Mouse (Mus musculus): Measurements from ENCODE around the gene Usp35. TPM values are rescaled to one million over a fixed set of nuclear protein-coding genes. Genes with fewer than 3 reads are reported as not detected.

Gene Usp35
- total and polyA plus RNA-seq, 3 experiments: 0.58 to 2.2 TPM; not detected in 1

DNA sequence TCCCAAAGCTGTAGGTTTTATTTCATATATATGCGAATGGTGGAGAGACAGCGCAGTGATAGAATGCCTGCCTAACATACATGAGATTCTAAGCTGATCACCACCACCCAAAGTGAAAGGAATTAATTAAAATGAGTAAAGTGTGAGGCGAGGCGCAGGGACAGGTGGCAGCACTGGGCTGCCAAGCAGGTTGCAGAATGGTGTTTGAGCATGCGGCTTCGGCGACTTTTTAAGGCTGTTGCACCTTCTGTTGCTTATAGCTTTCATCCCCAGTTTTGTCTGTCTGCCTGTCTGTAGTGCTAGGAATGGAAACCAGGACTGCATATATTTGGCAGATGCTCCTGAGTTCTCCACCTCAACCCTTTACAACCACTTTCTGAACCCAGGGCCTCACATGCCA lies 7.8 kb upstream of the Usp35 start:
- Histone ChIP-seq H3K9me3 (replicated peaks; ENCODE audit: insufficient read depth, low read length) (no peaks in the 10 kb centered on the region), H3K27me3 (ENCODE audit: control insufficient read depth in 1 of 2, insufficient read depth in 2 of 2, low read length in 2 of 2) (no peaks in the 10 kb centered on the region), H3K79me2 (ENCODE audit: control insufficient read depth, insufficient read depth, low read length, poor library complexity) (no peaks in the 10 kb centered on the region), H3K9ac (ENCODE audit: control insufficient read depth, low read depth, low read length, poor library complexity, severe bottlenecking) (no peak overlapping the region), H3K36me3 (ENCODE audit: control insufficient read depth in 1 of 2, insufficient read depth in 2 of 2, low read length in 2 of 2) (peaks cover 0 to 22% of the 10 kb centered on the region in 2 experiments; a peak in 2 of 4 replicates), H3K4me1 (ENCODE audit: control insufficient read depth in 1 of 2, insufficient read depth in 2 of 2, low read length in 2 of 2) (peaks cover 17 to 36% of the 10 kb centered on the region in 2 experiments), H3K27ac (ENCODE audit: control insufficient read depth, low read depth, low read length) (no peak overlapping the region), H3K4me3 (ENCODE audit: control insufficient read depth in 1 of 2, insufficient read depth in 1 of 2, low read depth in 2 of 2, low read length in 2 of 2) (no peak overlapping the region)
- TF ChIP-seq HCFC1 (IDR thresholded peaks at IDR 0.05; ENCODE audit: low read depth, low read length) (no peak), BHLHE40 (IDR thresholded peaks at IDR 0.05; ENCODE audit: borderline replicate concordance, low read depth, low read length) (no peak), TBP (IDR thresholded peaks at IDR 0.05; ENCODE audit: low read depth, low read length) (no peak), POLR2AphosphoS2 (IDR thresholded peaks at IDR 0.05; ENCODE audit: low read length) (no peak), ETS1 (IDR thresholded peaks at IDR 0.05; ENCODE audit: low read depth, low read length) (no peak), MYB (IDR thresholded peaks at IDR 0.05; ENCODE audit: low read depth, low read length) (no peak), EP300 (IDR thresholded peaks at IDR 0.05; ENCODE audit: low read depth in 1 of 2, low read length in 2 of 2) (no peak), KAT2A (conservative IDR thresholded peaks at IDR 0.05; ENCODE audit: low read depth, low read length) (no peak), CHD1 (IDR thresholded peaks at IDR 0.05; ENCODE audit: low read depth, low read length) (no peak), NELFE (IDR thresholded peaks at IDR 0.05; ENCODE audit: low read depth, low read length) (no peak), POLR2AphosphoS5 (IDR thresholded peaks at IDR 0.05; ENCODE audit: borderline replicate concordance, low read depth, low read length) (no peak), ELF1 (IDR thresholded peaks at IDR 0.05; ENCODE audit: low read depth, low read length) (no peak), TCF12 (IDR thresholded peaks at IDR 0.05; ENCODE audit: low read depth, low read length) (no peak), MYC (IDR thresholded peaks at IDR 0.05; ENCODE audit: low read depth, low read length) (no peak), POLR2A (IDR thresholded peaks at IDR 0.05; ENCODE audit: control insufficient read depth in 1 of 2, insufficient read depth in 1 of 2, low read depth in 1 of 2, low read length in 2 of 2, poor library complexity in 1 of 2) (no peak), RCOR1 (IDR thresholded peaks at IDR 0.05; ENCODE audit: low read depth, low read length) (no peak), ZKSCAN1 (IDR thresholded peaks at IDR 0.05; ENCODE audit: low read depth, low read length) (no peak), NRF1 (IDR thresholded peaks at IDR 0.05; ENCODE audit: insufficient read depth, low read depth, low read length, poor library complexity, severe bottlenecking) (no peak), CHD2 (IDR thresholded peaks at IDR 0.05; ENCODE audit: low read length) (no peak), MEF2A (IDR thresholded peaks at IDR 0.05; ENCODE audit: extremely low read depth, insufficient replicate concordance, low read depth, low read length, poor library complexity, severe bottlenecking) (no peak)
- DNase-seq (ENCODE audit: low read depth, low spot score): no peak

DNA sequence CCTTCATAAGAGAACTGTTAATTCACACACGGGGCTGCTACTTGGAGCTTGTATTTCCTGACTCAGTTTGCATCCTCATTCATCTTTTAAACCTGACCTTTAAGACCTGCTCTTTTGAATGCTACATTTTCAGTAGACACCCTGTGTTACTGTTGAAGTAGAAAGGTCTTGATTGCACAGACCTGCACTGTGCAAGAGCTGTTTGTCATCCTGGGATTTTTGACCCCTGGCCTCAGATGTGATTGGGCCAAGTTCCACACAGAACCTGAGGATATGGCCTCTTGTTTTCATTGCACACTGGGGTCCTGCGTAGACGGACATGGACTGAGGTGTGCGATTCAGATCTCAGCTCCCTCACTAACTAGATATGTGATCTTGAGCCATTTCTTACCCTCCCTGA lies 6.8 kb upstream of the Usp35 start:
- Histone ChIP-seq H3K4me3 (ENCODE audit: control insufficient read depth in 1 of 2, insufficient read depth in 1 of 2, low read depth in 2 of 2, low read length in 2 of 2) (no peak overlapping the region), H3K27me3 (ENCODE audit: control insufficient read depth in 1 of 2, insufficient read depth in 2 of 2, low read length in 2 of 2) (no peaks in the 10 kb centered on the region), H3K36me3 (ENCODE audit: control insufficient read depth in 1 of 2, insufficient read depth in 2 of 2, low read length in 2 of 2) (peaks cover 0 to 24% of the 10 kb centered on the region in 2 experiments; a peak in 2 of 4 replicates), H3K9ac (ENCODE audit: control insufficient read depth, low read depth, low read length, poor library complexity, severe bottlenecking) (no peak overlapping the region), H3K9me3 (replicated peaks; ENCODE audit: insufficient read depth, low read length) (no peaks in the 10 kb centered on the region), H3K79me2 (ENCODE audit: control insufficient read depth, insufficient read depth, low read length, poor library complexity) (no peaks in the 10 kb centered on the region), H3K27ac (ENCODE audit: control insufficient read depth, low read depth, low read length) (no peak overlapping the region), H3K4me1 (ENCODE audit: control insufficient read depth in 1 of 2, insufficient read depth in 2 of 2, low read length in 2 of 2) (peaks cover 17 to 37% of the 10 kb centered on the region in 2 experiments)
- DNase-seq (ENCODE audit: low read depth, low spot score): no peak
- TF ChIP-seq ZMIZ1 (IDR thresholded peaks at IDR 0.05; ENCODE audit: low read depth, low read length) (no peak), GABPA (IDR thresholded peaks at IDR 0.05; ENCODE audit: low read depth, low read length) (no peak), POLR2AphosphoS5 (IDR thresholded peaks at IDR 0.05; ENCODE audit: borderline replicate concordance, low read depth, low read length) (no peak), RCOR1 (IDR thresholded peaks at IDR 0.05; ENCODE audit: low read depth, low read length) (no peak), CHD2 (IDR thresholded peaks at IDR 0.05; ENCODE audit: low read length) (no peak), UBTF (IDR thresholded peaks at IDR 0.05; ENCODE audit: borderline replicate concordance, insufficient read depth, low read depth, low read length) (no peak), EP300 (IDR thresholded peaks at IDR 0.05; ENCODE audit: low read depth in 1 of 2, low read length in 2 of 2) (no peak), ETS1 (IDR thresholded peaks at IDR 0.05; ENCODE audit: low read depth, low read length) (no peak), POLR2A (IDR thresholded peaks at IDR 0.05; ENCODE audit: control insufficient read depth in 1 of 2, insufficient read depth in 1 of 2, low read depth in 1 of 2, low read length in 2 of 2, poor library complexity in 1 of 2) (no peak), TAL1 (IDR thresholded peaks at IDR 0.05; ENCODE audit: low read length) (no peak), USF2 (IDR thresholded peaks at IDR 0.05; ENCODE audit: borderline replicate concordance in 1 of 2, insufficient read depth in 1 of 2, low read depth in 1 of 2, low read length in 2 of 2) (no peak), KAT2A (conservative IDR thresholded peaks at IDR 0.05; ENCODE audit: low read depth, low read length) (no peak), MAZ (IDR thresholded peaks at IDR 0.05; ENCODE audit: low read depth, low read length) (no peak), BHLHE40 (IDR thresholded peaks at IDR 0.05; ENCODE audit: borderline replicate concordance, low read depth, low read length) (no peak), SIN3A (IDR thresholded peaks at IDR 0.05; ENCODE audit: low read length) (no peak), SMC3 (IDR thresholded peaks at IDR 0.05; ENCODE audit: low read depth, low read length) (no peak), MAFK (IDR thresholded peaks at IDR 0.05; ENCODE audit: borderline replicate concordance, low read depth, low read length) (no peak)
